Mouse (Mus musculus) MEL (cell line): ENCODE data around the gene Vps13d. TPM values are rescaled to one million over a fixed set of nuclear protein-coding genes. Genes with fewer than 3 reads are reported as not detected.

Experiments used
- DNase-seq: peaks from one replicate; pipeline ENCODE4 v3.0.0; 2011; ENCODE audit warnings: low read depth, low spot score
- H3K27ac ChIP-seq: 2 replicates; pipeline ENCODE4 v1.5.1; 2012; ENCODE audit warnings: low read depth, mild to moderate bottlenecking, control low read depth, low read length, moderate library complexity; ENCODE audit not compliant: control insufficient read depth
- H3K27me3 ChIP-seq, 2 experiments: fragments of 150-350 bp in 1 of 2; sonication (generic) in 1 of 2; 2 replicates each; pipeline ENCODE4 v1.6.1; 2012; ENCODE audit warnings: low read length in 2 of 2, mild to moderate bottlenecking in 2 of 2, improper control_type of control experiment in 1 of 2, moderate library complexity in 1 of 2; ENCODE audit not compliant: insufficient read depth in 2 of 2, control insufficient read depth in 1 of 2
- H3K36me3 ChIP-seq, 2 experiments: 2 replicates each; pipeline ENCODE4 v1.6.1; 2012 to 2014; ENCODE audit warnings: low read length in 2 of 2, improper control_type of control experiment in 1 of 2, inconsistent platforms in 1 of 2, mild to moderate bottlenecking in 1 of 2; ENCODE audit not compliant: insufficient read depth in 2 of 2, control insufficient read depth in 1 of 2
- H3K4me1 ChIP-seq, 2 experiments: fragments of 150-350 bp in 1 of 2; sonication (generic) in 1 of 2; 2 replicates each; pipeline ENCODE4 v1.6.1; 2012; ENCODE audit warnings: low read length in 2 of 2, improper control_type of control experiment in 1 of 2, mild to moderate bottlenecking in 1 of 2; ENCODE audit not compliant: insufficient read depth in 2 of 2, control insufficient read depth in 1 of 2
- H3K4me3 ChIP-seq, 2 experiments: fragments of 150-350 bp in 1 of 2; sonication (generic) in 1 of 2; 2 replicates each; pipeline ENCODE4 v1.5.1; 2012; ENCODE audit warnings: low read depth in 2 of 2, low read length in 2 of 2, mild to moderate bottlenecking in 2 of 2, moderate library complexity in 2 of 2, control low read depth in 1 of 2, improper control_type of control experiment in 1 of 2; ENCODE audit not compliant: control insufficient read depth in 1 of 2, insufficient read depth in 1 of 2
- H3K79me2 ChIP-seq: 2 replicates; pipeline ENCODE4 v1.6.1; 2012; ENCODE audit warnings: mild to moderate bottlenecking, low read length, moderate library complexity; ENCODE audit not compliant: control insufficient read depth, poor library complexity, insufficient read depth
- H3K9ac ChIP-seq: 2 replicates; pipeline ENCODE4 v1.6.1; 2012; ENCODE audit warnings: low read depth, mild to moderate bottlenecking, control low read depth, low read length, moderate library complexity; ENCODE audit not compliant: control insufficient read depth, poor library complexity, severe bottlenecking
- H3K9me3 ChIP-seq: fragments of 150-350 bp; sonication (generic); replicated peaks from 2 replicates; pipeline ENCODE4 v1.6.1; 2012; ENCODE audit warnings: mild to moderate bottlenecking, low read length, improper control_type of control experiment, moderate library complexity; ENCODE audit not compliant: insufficient read depth
- CHD2 ChIP-seq: IDR thresholded peaks from 2 replicates; pipeline ENCODE4 v1.6.1; 2011; ENCODE audit warnings: low read length, improper control_type of control experiment
- CTCF ChIP-seq, 3 experiments: IDR thresholded peaks in 2 of 3; conservative IDR thresholded peaks in 1 of 3; 2 replicates each; pipeline ENCODE4 v1.5.1; 2011 to 2012; ENCODE audit warnings: low read length in 3 of 3, low read depth in 2 of 3, mild to moderate bottlenecking in 2 of 3, improper control_type of control experiment in 1 of 3, inconsistent platforms in 1 of 3, mixed read lengths in 1 of 3, moderate library complexity in 1 of 3; ENCODE audit not compliant: control insufficient read depth in 1 of 3, insufficient read depth in 1 of 3, poor library complexity in 1 of 3, severe bottlenecking in 1 of 3
- ETS1 ChIP-seq: IDR thresholded peaks from 2 replicates; pipeline ENCODE4 v1.6.1; 2012; ENCODE audit warnings: low read depth, mild to moderate bottlenecking, inconsistent platforms, low read length, improper control_type of control experiment, moderate library complexity
- GATA1 ChIP-seq: IDR thresholded peaks from 2 replicates; pipeline ENCODE4 v1.6.1; 2011; ENCODE audit warnings: low read depth, low read length, improper control_type of control experiment
- HCFC1 ChIP-seq: IDR thresholded peaks from 2 replicates; pipeline ENCODE4 v1.6.1; 2012; ENCODE audit warnings: low read depth, mild to moderate bottlenecking, inconsistent platforms, low read length, improper control_type of control experiment, moderate library complexity
- MAFK ChIP-seq: IDR thresholded peaks from 2 replicates; pipeline ENCODE4 v1.6.1; 2011; ENCODE audit warnings: low read depth, mild to moderate bottlenecking, low read length, improper control_type of control experiment, borderline replicate concordance
- MAZ ChIP-seq: IDR thresholded peaks from 2 replicates; pipeline ENCODE4 v1.6.1; 2012; ENCODE audit warnings: low read depth, mild to moderate bottlenecking, inconsistent platforms, low read length, improper control_type of control experiment
- MEF2A ChIP-seq: IDR thresholded peaks from 2 replicates; pipeline ENCODE4 v1.6.1; 2014; ENCODE audit warnings: low read depth, mild to moderate bottlenecking, inconsistent platforms, low read length, improper control_type of control experiment; ENCODE audit not compliant: poor library complexity, insufficient replicate concordance, severe bottlenecking; ENCODE audit errors: extremely low read depth
- MYC ChIP-seq: IDR thresholded peaks from 2 replicates; pipeline ENCODE4 v1.6.1; 2011; ENCODE audit warnings: low read depth, mild to moderate bottlenecking, low read length, improper control_type of control experiment, moderate library complexity
- NRF1 ChIP-seq: IDR thresholded peaks from 2 replicates; pipeline ENCODE4 v1.6.1; 2014; ENCODE audit warnings: low read depth, mild to moderate bottlenecking, inconsistent platforms, low read length, improper control_type of control experiment, moderate library complexity; ENCODE audit not compliant: poor library complexity, insufficient read depth, severe bottlenecking
- POLR2A ChIP-seq, 2 experiments: IDR thresholded peaks; 2 replicates each; pipeline ENCODE4 v1.6.1; 2011 to 2012; ENCODE audit warnings: low read length in 2 of 2, mild to moderate bottlenecking in 2 of 2, control low read depth in 1 of 2, improper control_type of control experiment in 1 of 2, low read depth in 1 of 2, moderate library complexity in 1 of 2; ENCODE audit not compliant: control insufficient read depth in 1 of 2, insufficient read depth in 1 of 2, poor library complexity in 1 of 2
- POLR2AphosphoS2 ChIP-seq: IDR thresholded peaks from 2 replicates; pipeline ENCODE4 v1.6.1; 2011; ENCODE audit warnings: low read length, improper control_type of control experiment
- RAD21 ChIP-seq: IDR thresholded peaks from 2 replicates; pipeline ENCODE4 v1.6.1; 2011; ENCODE audit warnings: mild to moderate bottlenecking, low read depth, low read length, improper control_type of control experiment
- TAL1 ChIP-seq: IDR thresholded peaks from 2 replicates; pipeline ENCODE4 v1.6.1; 2012; ENCODE audit warnings: mild to moderate bottlenecking, inconsistent platforms, low read length, moderate library complexity, mixed read lengths
- UBTF ChIP-seq: IDR thresholded peaks from 2 replicates; pipeline ENCODE4 v1.6.1; 2012; ENCODE audit warnings: low read depth, mild to moderate bottlenecking, inconsistent platforms, low read length, improper control_type of control experiment, moderate library complexity, borderline replicate concordance; ENCODE audit not compliant: insufficient read depth
- USF1 ChIP-seq: IDR thresholded peaks from 2 replicates; pipeline ENCODE4 v1.6.1; 2014; ENCODE audit warnings: low read depth, mild to moderate bottlenecking, inconsistent platforms, low read length, improper control_type of control experiment, moderate library complexity
- ZKSCAN1 ChIP-seq: IDR thresholded peaks from 2 replicates; pipeline ENCODE4 v1.6.1; 2012; ENCODE audit warnings: low read depth, mild to moderate bottlenecking, inconsistent platforms, low read length, improper control_type of control experiment, moderate library complexity
- ZMIZ1 ChIP-seq: IDR thresholded peaks from 2 replicates; pipeline ENCODE4 v1.6.1; 2012; ENCODE audit warnings: low read depth, mild to moderate bottlenecking, inconsistent platforms, low read length, improper control_type of control experiment, moderate library complexity
- ZNF384 ChIP-seq: IDR thresholded peaks from 2 replicates; pipeline ENCODE4 v1.6.1; 2012; ENCODE audit warnings: low read depth, mild to moderate bottlenecking, inconsistent platforms, low read length, improper control_type of control experiment
- polyA plus RNA-seq, 2 experiments: library from polyadenylated mRNA; stranded (reverse) in 1 of 2; unstranded in 1 of 2; fragments of >175 nt in 1 of 2; fragments of >200 nt in 1 of 2; gene quantifications; 2 replicates each; pipeline versions ENCODE4 v1.2.1 to v1.2.4; 2012; ENCODE audit warnings: low replicate concordance in 2 of 2, low read depth in 1 of 2; ENCODE audit not compliant: insufficient read length in 2 of 2, insufficient read depth in 1 of 2, missing spikeins in 1 of 2
- total RNA-seq: library from RNA; depleted of rRNA; stranded (reverse); fragments of 300-350 nt; gene quantifications from 2 replicates; pipeline ENCODE4 v1.2.3, GENCODE M21; 2012

The Vps13d gene
- total and polyA plus RNA-seq, 3 experiments: 8.9 to 14.5 (median 13.2) TPM

DNA sequence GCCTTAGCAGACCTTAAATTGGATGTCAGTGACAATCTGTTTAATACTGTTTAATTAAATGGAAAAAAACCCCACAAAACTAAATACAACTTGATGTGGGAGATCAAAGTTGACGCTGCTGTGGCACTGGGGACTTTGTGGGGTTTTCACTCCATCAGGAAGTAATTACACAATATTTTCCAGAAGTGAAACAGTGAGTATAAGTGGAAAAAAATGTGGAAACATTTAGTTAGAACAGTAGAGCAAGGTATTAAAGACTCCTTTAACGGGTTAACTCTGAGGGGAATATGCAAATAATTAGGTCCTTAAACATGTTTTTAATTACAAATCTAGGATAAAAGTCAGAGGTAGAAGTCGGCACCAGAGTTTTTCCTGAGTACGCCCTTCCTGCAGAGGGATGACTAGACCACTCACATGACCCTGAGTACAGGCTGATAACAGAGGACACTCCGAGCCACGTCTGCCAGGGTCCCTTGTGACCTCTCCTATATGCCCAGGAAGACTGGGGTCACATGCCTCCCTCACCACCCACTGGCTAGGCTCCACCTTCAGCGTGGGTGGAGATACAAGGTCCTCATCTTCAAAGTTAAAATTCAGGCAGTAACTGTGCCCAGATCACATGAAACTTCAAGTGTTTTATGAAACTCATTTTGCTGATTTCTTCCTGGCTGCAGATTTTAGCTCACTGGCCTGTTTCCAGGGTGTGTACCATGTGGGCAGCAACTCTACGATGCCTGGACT lies 213.8 kb downstream of the Vps13d start (continued):
- TF ChIP-seq ZKSCAN1: no peak

DNA sequence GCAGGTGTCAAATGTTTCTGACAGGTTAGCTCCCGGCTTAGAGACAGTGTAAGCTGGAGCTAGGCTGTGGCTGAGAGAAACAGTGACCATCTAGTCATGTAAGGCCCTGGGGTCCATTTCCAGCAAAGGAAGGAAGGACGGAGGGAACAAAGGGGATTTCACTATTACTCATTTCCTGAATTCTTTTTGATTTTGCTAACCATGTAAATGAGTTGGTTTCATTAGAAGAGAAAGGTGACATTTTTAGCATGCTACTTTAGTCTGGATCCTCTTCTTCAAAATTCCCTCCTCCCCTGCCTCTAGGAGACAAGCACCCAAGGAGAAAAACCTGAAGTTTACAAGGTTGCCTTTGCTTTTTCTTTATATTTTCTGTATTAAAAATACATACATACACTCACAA lies 214.7 kb downstream of the Vps13d start:
- Histone ChIP-seq H3K79me2 (no peaks in the 10 kb centered on the region), H3K4me3 (no peak overlapping the region), H3K27ac (no peak overlapping the region; the same call in 1 of the 2 replicates)
- no peak for DNase-seq
- TF ChIP-seq ZNF384: no peak
- TF ChIP-seq GATA1: no peak
- no peak for TF ChIP-seq USF1
- no peak for TF ChIP-seq POLR2A (IDR thresholded peaks at IDR 0.05; ENCODE audit: control insufficient read depth in 1 of 2, insufficient read depth in 1 of 2, low read depth in 1 of 2, low read length in 2 of 2, poor library complexity in 1 of 2)
- TF ChIP-seq, all 39 proteins: peak for 0
- Histone ChIP-seq H3K36me3 (peaks cover 2 to 9% of the 10 kb centered on the region in 2 experiments; a peak in 3 of 4 replicates), H3K4me1 (peaks cover 7 to 12% of the 10 kb centered on the region in 2 experiments; a peak in 3 of 4 replicates), H3K27me3 (no peaks in the 10 kb centered on the region), H3K9ac (no peak overlapping the region), H3K9me3 (no peaks in the 10 kb centered on the region)

DNA sequence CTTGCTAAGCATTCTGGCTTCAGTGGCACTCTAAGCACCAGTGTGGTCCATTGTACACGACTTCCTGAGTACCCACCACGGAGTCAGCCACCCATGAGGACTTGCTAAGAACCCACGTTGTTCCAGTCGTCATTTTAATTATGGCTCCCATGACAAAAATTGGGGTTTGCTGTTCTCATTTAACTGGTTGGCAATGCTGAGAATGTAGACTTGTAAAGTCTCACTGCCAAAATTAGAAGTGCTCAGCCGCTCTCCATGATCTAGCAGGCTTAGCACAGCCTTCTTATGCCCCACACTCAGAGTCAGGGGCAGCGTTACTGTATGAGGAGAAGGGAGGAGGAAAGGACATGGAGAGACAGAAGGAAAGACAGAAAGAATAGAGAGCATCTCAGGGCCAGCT lies 216.8 kb downstream of the Vps13d start:
- Histone ChIP-seq H3K36me3 (peaks cover 2 to 9% of the 10 kb centered on the region in 2 experiments; a peak in 3 of 4 replicates), H3K4me1 (peaks cover 7 to 12% of the 10 kb centered on the region in 2 experiments; a peak in 3 of 4 replicates), H3K79me2 (no peaks in the 10 kb centered on the region), H3K27me3 (no peaks in the 10 kb centered on the region), H3K9me3 (no peaks in the 10 kb centered on the region), H3K9ac (no peak overlapping the region), H3K27ac (no peak overlapping the region), H3K4me3 (no peak overlapping the region)
- DNase-seq: no peak
- no peak for TF ChIP-seq CHD2
- TF ChIP-seq ZKSCAN1: no peak
- TF ChIP-seq UBTF: no peak
- no peak for TF ChIP-seq CTCF (IDR thresholded peaks at IDR 0.05 in 2 of 3, conservative IDR thresholded peaks at IDR 0.05 in 1 of 3; ENCODE audit: control insufficient read depth in 1 of 3, insufficient read depth in 1 of 3, low read depth in 2 of 3, low read length in 3 of 3, poor library complexity in 1 of 3, severe bottlenecking in 1 of 3)
- TF ChIP-seq POLR2AphosphoS2: no peak
- no peak for TF ChIP-seq ETS1
- no peak for TF ChIP-seq USF1
- no peak for TF ChIP-seq MEF2A
- no peak for TF ChIP-seq HCFC1
- TF ChIP-seq MAZ: no peak
- TF ChIP-seq MAFK: no peak
- no peak for TF ChIP-seq RAD21
- no peak for TF ChIP-seq MYC
- no peak for TF ChIP-seq TAL1
- no peak for TF ChIP-seq NRF1
- TF ChIP-seq ZMIZ1: no peak
